Mouse (Mus musculus): ENCODE data around the gene Acer2.
"Not testable (repeated sequence)": the region's sequence is repeated elsewhere in the genome, so short reads cannot be mapped to it uniquely, and the experiment has no call there.

The Acer2 gene

DNA sequence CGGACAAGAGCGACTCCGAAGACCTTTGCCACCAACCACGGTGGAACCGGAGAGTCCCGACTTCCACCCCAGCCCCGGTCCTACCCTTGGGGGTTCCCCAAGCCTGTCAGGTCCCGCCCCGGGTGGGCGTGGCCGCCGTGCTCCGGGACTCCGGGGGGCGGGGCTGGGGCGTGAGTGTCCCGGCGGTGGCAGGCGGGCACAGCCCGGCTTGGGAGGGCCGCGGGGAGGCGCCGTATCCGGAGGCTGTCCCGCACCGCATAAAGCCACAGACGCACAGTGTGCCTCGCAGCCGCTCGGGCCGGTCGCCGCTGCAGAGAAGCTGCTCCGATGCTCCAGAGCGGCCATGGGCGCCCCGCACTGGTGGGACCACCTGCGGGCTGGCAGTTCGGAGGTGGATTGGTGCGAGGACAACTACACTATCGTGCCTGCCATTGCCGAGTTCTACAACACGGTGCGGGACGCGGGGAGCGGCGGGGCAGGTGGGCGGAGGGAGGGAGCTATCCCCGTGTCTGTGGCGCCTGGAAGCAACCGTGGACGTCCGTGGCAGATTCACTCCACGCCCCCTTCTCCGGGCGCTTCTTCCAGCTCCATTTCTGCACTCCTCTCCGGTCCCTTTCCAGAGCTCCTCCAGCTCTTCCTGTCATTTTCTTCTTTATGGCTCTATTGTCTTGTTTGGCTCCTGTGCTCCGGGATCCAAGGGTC, at the start of gene Acer2:
Gene Acer2, plus strand, starts transcription at position 251 of the 702 bp plus-strand sequence.
- peak; percentile 84 for DNase-seq (ENCODE audit: low spot score)

- DNase-seq (ENCODE audit: low spot score), result no peak
Observed at GRCm38 (mm10) chr4:86825143-86825542, 49.1 kb upstream of the Acer2 start.

GRCm38 (mm10) chr4:86831896-86832295, 42.3 kb upstream of the Acer2 start:
- no peak for DNase-seq (ENCODE audit: low spot score)

- DNase-seq (ENCODE audit: low spot score), result not testable (repeated sequence)
Observed at GRCm38 (mm10) chr4:86841141-86841540, 33.1 kb upstream of the Acer2 start.

- no peak for DNase-seq (ENCODE audit: low spot score)
Observed at GRCm38 (mm10) chr4:86845384-86845783, 28.8 kb upstream of the Acer2 start.

DNA sequence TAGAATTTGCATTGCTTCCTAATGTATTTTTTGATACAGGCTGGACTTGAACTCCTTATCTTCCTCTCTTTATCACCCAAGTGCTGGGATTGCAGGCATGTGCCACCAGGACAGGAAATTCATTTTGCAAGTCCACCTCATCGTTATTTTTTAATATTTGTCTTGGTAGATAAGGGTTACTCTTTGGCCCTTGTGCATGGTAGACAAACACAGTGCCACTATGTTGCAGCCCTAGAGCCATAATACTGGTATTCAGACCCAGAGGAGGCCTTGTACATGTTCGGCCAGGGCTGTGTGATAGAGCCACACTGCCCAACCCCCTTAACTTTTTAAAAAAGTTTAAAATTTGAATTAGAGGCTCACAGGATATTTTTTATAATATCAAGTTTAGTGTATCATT, 26.9 kb upstream of the Acer2 start:
- DNase-seq (ENCODE audit: low spot score), result no peak

DNA sequence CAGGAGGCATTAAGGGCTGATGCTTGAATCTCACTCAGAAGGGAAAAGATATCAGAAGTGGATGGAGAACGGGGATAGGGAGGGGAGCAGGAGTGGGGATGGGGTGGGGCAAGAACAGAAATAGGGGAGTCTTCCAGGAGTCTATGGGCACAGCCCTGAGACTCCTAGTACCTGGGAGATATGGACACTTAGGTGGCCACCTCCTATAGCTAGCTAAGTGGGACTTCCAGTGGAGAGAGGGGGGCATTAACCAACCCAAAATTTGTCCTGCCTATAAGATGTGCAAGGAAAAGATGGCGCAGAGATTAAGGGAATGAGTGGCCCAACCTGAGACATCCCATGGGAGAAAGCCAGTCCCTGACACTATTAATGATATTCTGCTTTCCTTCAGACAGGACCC, 22.9 kb upstream of the Acer2 start:
- no peak for DNase-seq (ENCODE audit: low spot score)

DNA sequence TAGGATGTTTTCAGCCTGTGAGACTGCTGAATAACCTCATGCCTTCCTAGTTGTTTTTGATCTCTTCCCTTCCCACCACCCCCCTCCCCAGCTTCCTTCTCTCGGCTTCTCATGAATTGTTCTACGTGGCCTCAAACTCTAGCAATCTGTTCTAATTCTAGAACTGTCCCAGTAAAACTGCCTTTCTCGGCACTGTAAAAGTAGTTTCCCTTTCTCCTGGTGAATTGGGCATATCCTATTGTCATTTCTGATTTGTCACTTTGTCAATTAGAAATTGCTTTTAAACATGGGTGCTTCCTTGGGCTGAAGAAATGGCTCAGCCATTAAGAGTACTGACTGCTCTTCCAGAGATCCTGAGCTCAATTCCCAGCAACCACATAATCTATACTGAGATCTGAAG, 22.2 kb upstream of the Acer2 start:
- DNase-seq (ENCODE audit: low spot score), result peak; percentile 5

- DNase-seq (ENCODE audit: low spot score), result peak; percentile 22
Observed at GRCm38 (mm10) chr4:86852813-86853590, 21.2 kb upstream of the Acer2 start.

DNA sequence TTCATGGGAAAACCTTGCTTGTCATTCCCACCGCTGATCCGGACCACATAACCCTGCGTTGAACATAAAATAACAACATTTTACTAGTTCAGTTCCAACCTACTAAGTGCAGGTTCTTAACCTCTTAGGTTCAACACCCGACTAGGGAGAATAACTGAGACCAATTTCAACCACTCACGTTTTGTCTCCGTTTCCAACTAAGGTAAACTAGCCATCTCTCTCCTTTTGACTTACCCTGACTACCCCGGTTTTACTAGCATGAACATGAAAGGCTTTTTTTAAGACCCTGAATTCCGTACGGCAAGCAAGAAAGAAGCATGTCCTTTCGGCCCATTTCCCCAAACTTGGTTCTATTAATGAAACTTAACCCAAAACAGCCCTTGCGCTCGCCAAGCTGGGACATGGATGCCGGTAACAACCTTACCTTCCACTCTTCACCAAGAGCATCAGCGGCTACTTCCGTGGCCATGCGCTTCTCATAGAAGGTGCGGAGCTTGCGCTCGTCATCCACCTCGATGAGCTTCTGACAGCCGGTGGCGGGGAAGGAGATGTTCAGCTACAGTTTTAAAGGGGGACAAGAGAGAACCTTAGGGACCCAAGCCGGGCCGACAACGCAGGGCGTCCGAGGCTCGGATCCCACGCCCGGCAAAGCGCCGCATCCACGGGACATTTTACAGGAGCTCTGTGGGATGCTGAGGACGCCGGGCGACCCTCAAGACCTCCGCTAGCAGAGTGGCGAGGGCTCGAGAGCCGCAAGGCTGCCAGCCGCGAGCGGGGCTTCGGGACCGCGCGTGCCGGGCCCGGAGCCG, 17.7 kb upstream of the Acer2 start:
- DNase-seq (ENCODE audit: low spot score), result peak; percentile 7

DNA sequence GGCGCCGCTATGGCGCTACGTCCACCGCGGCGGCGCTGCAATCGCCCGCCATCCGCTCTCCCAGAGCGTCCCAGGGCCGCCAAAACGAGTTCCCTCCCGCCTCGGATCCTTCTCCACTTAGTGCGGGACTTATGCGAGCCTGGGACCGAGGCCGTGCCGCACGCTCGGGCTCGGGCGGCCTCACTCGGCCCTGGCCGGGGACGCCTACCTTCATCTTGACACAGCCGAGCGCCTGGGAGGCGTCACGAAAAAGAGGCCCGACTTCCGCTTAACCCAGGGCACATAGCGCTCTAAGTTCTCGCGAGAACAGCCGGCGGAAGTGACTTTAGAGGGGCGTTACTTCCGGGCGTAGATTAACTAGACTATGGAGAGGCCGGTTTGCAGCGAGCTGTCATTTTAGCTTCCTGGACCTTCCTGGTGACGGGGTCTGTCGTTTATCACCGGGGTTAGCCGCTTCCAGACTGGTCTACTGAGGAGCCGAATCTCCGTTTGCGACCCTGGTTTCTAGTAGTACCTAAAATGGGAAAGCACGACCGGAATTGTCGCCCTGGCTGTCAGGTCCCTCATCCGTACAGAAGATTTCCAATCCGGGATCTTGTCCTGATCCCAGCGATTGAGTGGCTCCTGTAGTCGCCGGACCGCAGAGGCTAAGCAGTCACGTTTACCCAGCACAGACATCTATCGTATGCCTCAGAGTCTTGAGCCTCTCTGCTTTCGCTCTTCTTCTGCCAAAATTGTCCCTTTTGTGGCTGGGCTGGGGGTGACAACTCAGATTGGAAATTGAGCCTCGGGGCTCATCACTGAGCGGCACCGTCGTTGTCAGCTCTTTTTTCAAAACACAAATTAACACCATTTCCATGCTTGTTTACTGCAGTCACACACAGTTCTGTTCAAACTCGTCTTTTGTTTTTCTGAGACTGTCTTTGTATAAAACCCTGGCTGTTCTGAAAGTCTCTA, 16.8 kb upstream of the Acer2 start, which contains the start of gene Rps6:
Gene Rps6, minus strand, starts transcription at position 300 of the 957 bp plus-strand sequence.
- peak; percentile 99 for DNase-seq (ENCODE audit: low spot score)

- DNase-seq (ENCODE audit: low spot score), result peak; percentile 4
Observed at GRCm38 (mm10) chr4:86858070-86858440, 16.1 kb upstream of the Acer2 start.

- no peak for DNase-seq (ENCODE audit: low spot score)
Observed at GRCm38 (mm10) chr4:86864087-86864486, 10.1 kb upstream of the Acer2 start.

- DNase-seq (ENCODE audit: low spot score), result no peak
Observed at GRCm38 (mm10) chr4:86871988-86872387, 2.2 kb upstream of the Acer2 start.

DNA sequence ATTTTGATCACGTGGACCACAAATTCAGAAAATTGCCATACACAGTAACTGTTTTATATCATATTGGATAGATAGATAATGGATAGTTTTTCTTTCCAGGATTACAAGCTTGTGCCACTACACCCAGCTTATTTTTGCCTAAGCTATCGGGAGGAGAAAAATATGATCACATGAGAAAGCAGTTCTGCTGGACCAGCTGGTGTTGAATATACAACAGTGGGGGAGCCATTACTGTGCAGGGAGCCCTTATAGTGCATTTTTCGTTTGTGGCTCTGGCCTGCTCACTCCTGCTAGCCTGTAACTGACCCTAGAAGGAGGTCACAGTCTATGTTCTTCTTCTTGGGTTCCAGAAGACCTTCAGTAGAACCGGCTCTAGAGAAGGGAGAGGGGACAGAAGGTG, 1.1 kb upstream of the Acer2 start:
- no peak for DNase-seq (ENCODE audit: low spot score)

DNA sequence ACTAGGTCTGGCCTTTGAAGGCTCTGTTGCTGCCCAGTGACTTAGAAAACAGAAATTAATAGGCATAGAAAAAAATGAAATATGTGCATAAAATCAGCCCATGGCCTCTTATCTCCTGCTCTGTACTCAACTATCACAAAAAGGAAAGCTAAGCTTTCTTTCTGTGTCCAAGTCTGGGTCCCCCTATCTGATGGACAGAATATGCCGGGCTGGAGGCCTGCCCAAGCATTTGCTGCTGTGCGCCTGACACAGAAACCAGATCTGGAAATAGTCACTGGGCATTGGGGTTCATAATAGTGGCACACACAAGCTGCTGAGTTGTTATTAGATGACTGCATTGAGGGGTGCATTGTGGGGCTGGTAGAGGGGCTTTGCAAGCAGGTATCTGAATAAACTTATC, 5.3 kb downstream of the Acer2 start:
- no peak for DNase-seq (ENCODE audit: low spot score)

- no peak for DNase-seq (ENCODE audit: low spot score)
Observed at GRCm38 (mm10) chr4:86881178-86881577, 7.0 kb downstream of the Acer2 start.

- DNase-seq (ENCODE audit: low spot score), result no peak
Observed at GRCm38 (mm10) chr4:86882413-86882812, 8.2 kb downstream of the Acer2 start.

- DNase-seq (ENCODE audit: low spot score), result peak; percentile 68
Observed at GRCm38 (mm10) chr4:86884945-86885344, 10.7 kb downstream of the Acer2 start.

DNA sequence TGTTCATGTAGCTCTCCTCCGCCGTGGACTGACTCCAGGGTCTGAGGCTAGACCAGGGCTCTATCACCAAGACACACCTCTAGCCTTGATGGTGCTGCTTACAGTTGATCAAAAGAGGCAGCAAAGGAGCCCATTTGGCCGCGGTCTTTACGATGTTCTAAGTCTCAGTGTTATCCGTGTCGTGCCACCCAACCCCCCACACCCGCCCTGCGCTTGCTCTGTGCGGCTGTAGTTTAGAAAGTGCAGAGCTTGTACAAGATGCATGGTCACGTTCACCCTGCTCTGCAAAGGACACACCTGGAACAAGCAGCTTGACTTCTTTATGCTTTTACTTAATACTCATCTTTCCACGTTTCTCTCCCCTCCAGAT, 11.6 kb downstream of the Acer2 start:
- peak; percentile 20 for DNase-seq (ENCODE audit: low spot score)

DNA sequence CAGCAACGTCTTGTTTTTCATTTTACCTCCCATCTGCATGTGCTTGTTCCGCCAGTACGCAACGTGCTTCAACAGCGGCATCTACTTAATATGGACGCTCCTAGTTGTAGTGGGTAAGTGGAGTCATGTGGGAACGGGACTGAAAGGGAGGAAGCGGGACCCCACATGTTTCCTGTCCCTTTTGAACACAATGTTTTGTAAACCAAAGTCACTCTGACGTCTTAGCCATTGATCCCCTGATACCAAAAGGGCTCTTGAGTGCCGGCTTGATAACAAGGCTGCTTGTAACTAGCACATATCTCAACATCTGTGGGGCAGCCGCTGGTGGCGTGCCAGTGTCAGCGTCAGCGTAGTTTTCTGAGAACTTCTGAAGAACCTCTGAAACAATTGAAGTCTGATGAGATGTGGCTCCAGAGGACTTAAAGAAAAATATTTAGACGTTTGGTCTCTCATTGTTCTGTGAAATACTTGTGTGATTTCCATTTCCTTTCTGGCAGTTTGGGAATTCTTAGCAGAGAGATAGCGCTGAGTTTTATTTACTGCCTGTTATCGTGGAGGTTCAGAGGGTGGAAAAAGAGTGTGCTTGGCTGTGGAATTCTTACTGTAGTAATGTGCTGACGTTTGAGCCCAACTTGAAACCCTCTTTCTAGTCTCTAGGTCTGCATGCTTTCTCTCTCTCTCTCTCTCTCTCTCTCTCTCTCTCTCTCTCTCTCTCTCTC, 12.1 kb downstream of the Acer2 start:
- peak; percentile 47 for DNase-seq (ENCODE audit: low spot score)
